ENCODE assay signal across 26 mouse cellular contexts in genomic region chr7:30592772-30593423, GRCm38 (mm10). TPM values are rescaled to one million over a fixed set of nuclear protein-coding genes. Genes with fewer than 3 reads are reported as not detected.
DNase-seq lines count a peak whose midpoint lies in the region; ATAC-seq lines count a peak whose summit lies in the region.
"Had no signal": no experiment of that assay in that cellular context is flagged by ENCODE, and none has a peak within 500 bp of the region (broad histone marks: within the 10 kb centered on the region; RNA-seq: fewer than 3 reads in every experiment).

No protein-coding gene starts in this region.

- H3K4me1 ChIP-seq in neural tube, embryonic 13.5 days (replicated peaks): peaks cover 8% of the 10 kb centered on the region

- DNase-seq in adrenal gland, adult 2 months: peak; percentile 60
- no peak for DNase-seq in adrenal gland, postnatal 25 days
- DNase-seq in neural tube, embryonic 10.5 days (ENCODE audit: extremely low spot score, low spot score): no peak
- peak; percentile 81 for DNase-seq in MEL-GATA-1-ER (ENCODE audit: extremely low read depth, low read depth)
- peak; percentile 35 for DNase-seq in splenic B cell, adult 2 months (ENCODE audit: low read depth, low spot score)
- no peak for DNase-seq in right cerebral cortex, postnatal 25 days
- DNase-seq: cerebellum, adult 9-11 months; forebrain, postnatal 0 days; heart, postnatal 10 days; kidney, adult 2 months; kidney, postnatal 36 days; retina, postnatal 1 day; right cerebral cortex, postnatal 4 days; thymus, postnatal 4 days had no signal

- H3K36me3 ChIP-seq in neural tube, embryonic 13.5 days: no peaks in the 10 kb centered on the region
- no peaks in the 10 kb centered on the region for H3K36me3 ChIP-seq in splenic B cell, adult 2 months (ENCODE audit: control insufficient read depth, insufficient read depth, low read length, poor library complexity, severe bottlenecking)
- H3K36me3 ChIP-seq: embryonic facial prominence, embryonic 13.5 days; limb, embryonic 15.5 days; liver, embryonic 15.5 days; midbrain, embryonic 10.5 days had no signal

- 64% methylated on average over 5 of the region's 5 CpGs for WGBS in neural tube, embryonic 13.5 days

- ATAC-seq in neural tube, embryonic 13.5 days (ENCODE audit: low read depth): no peak
- ATAC-seq in erythroid progenitor cell, adult 5-6 weeks (replicated peaks; ENCODE audit: low FRiP score, poor library complexity, severe bottlenecking): no peak
- ATAC-seq: forebrain, postnatal 0 days had no signal

- no peak overlapping the region for H3K27ac ChIP-seq in neural tube, embryonic 13.5 days (replicated peaks)
- H3K27ac ChIP-seq: embryonic facial prominence, embryonic 13.5 days; limb, embryonic 15.5 days; liver, embryonic 15.5 days; macrophage; midbrain, embryonic 10.5 days had no signal

- H3K27me3 ChIP-seq in neural tube, embryonic 13.5 days: no peaks in the 10 kb centered on the region; the same call in 1 of the 2 replicates
- no peaks in the 10 kb centered on the region for H3K27me3 ChIP-seq in splenic B cell, adult 2 months (ENCODE audit: control insufficient read depth, insufficient read depth, low read length, poor library complexity, severe bottlenecking)
- H3K27me3 ChIP-seq: embryonic facial prominence, embryonic 13.5 days had no signal

- no peak overlapping the region for H3K4me3 ChIP-seq in neural tube, embryonic 13.5 days
- H3K4me3 ChIP-seq: embryonic facial prominence, embryonic 13.5 days; limb, embryonic 15.5 days; liver, embryonic 15.5 days; midbrain, embryonic 10.5 days had no signal

- H3K9me3 ChIP-seq in neural tube, embryonic 13.5 days: no peaks in the 10 kb centered on the region
- H3K9me3 ChIP-seq: embryonic facial prominence, embryonic 13.5 days; G1E; limb, embryonic 15.5 days; liver, embryonic 15.5 days; midbrain, embryonic 10.5 days had no signal

- 0 out of 2 replicates have a peak overlapping the region, but pooled peaks have one; percentile 26 for H3K9ac ChIP-seq in neural tube, embryonic 13.5 days
- H3K9ac ChIP-seq: forebrain, postnatal 0 days; limb, embryonic 15.5 days; liver, embryonic 15.5 days had no signal

- H3K4me2 ChIP-seq in neural tube, embryonic 13.5 days: no peak overlapping the region
- H3K4me2 ChIP-seq: embryonic facial prominence, embryonic 13.5 days; heart, embryonic 11.5 days; limb, embryonic 15.5 days; liver, embryonic 15.5 days had no signal

RNA-seq across cellular contexts. Expression of gene Kmt2b, which starts 4.4 kb away (rescaled TPM):
- total RNA-seq in adrenal gland, adult 2 months (2021): 10 to 100 TPM; 28.5 to 41.4 TPM
- 50.2 and 50.4 TPM in 2 replicates for polyA plus RNA-seq in adrenal gland, adult 2 months (2012; rRNA removed)
- total RNA-seq in adrenal gland, postnatal 25 days (2021): 60.7 and 73.7 TPM in 2 replicates
- polyA plus RNA-seq in neural tube, embryonic 13.5 days (2015; fragmentation: Nextera tagmentation; extraction: Ambion mirVana): 9.0 and 9.9 TPM in 2 replicates
- 155 and 163 TPM in 2 replicates for total RNA-seq in erythroid progenitor cell, adult 5-6 weeks (2015; ENCODE audit: low replicate concordance)
- 47.9 and 48.0 TPM in 2 replicates for total RNA-seq in erythroid progenitor cell, adult 5-6 weeks (2017; ENCODE audit: low replicate concordance)

RNA-seq across cellular contexts. Expression of gene Zbtb32, which starts 5.8 kb away (rescaled TPM):
- under 1 TPM in 1 of 2 experiments, not detected in 1; 0.46 TPM for total RNA-seq in adrenal gland, adult 2 months (2021)
- polyA plus RNA-seq in adrenal gland, adult 2 months (2012; rRNA removed): 0.44 and 0.45 TPM in 2 replicates
- total RNA-seq in adrenal gland, postnatal 25 days (2021): 0.33 and 0.71 TPM in 2 replicates
- 0.36 and 0.50 TPM in 2 replicates for polyA plus RNA-seq in neural tube, embryonic 13.5 days (2015; fragmentation: Nextera tagmentation; extraction: Ambion mirVana)
- not detected in 2 replicates for total RNA-seq in erythroid progenitor cell, adult 5-6 weeks (2015; ENCODE audit: low replicate concordance)
- total RNA-seq in erythroid progenitor cell, adult 5-6 weeks (2017; ENCODE audit: low replicate concordance): 0.39 TPM in 1 of 2 replicates, not detected in the other
- total RNA-seq: forebrain, postnatal 0 days; heart, postnatal 10 days; left cerebral cortex, adult 18-20 months; left cerebral cortex, postnatal 36 days had no signal

RNA-seq across cellular contexts. Expression of gene Upk1a, which starts 19.7 kb away (rescaled TPM):
- under 1 TPM in 1 of 2 experiments, not detected in 1; 0.21 TPM for total RNA-seq in adrenal gland, adult 2 months (2021)
- polyA plus RNA-seq in adrenal gland, adult 2 months (2012; rRNA removed): 1.3 and 1.5 TPM in 2 replicates
- 0.36 TPM in 1 of 2 replicates, not detected in the other for total RNA-seq in adrenal gland, postnatal 25 days (2021)
- polyA plus RNA-seq in neural tube, embryonic 13.5 days (2015; fragmentation: Nextera tagmentation; extraction: Ambion mirVana): 0.49 and 0.62 TPM in 2 replicates
- total RNA-seq in erythroid progenitor cell, adult 5-6 weeks (2015; ENCODE audit: low replicate concordance): not detected in 2 replicates
- total RNA-seq in erythroid progenitor cell, adult 5-6 weeks (2017; ENCODE audit: low replicate concordance): 2.7 TPM in 1 of 2 replicates, not detected in the other
- total RNA-seq: neutrophil, adult 5-6 weeks had no signal

RNA-seq across cellular contexts. Expression of gene Igflr1, which starts 27.7 kb away (rescaled TPM):
- total RNA-seq in adrenal gland, adult 2 months (2021): 1 to 10 TPM; 3.0 to 3.8 TPM
- polyA plus RNA-seq in adrenal gland, adult 2 months (2012; rRNA removed): 6.9 and 10.1 TPM in 2 replicates
- total RNA-seq in adrenal gland, postnatal 25 days (2021): 4.4 and 6.7 TPM in 2 replicates
- polyA plus RNA-seq in neural tube, embryonic 13.5 days (2015; fragmentation: Nextera tagmentation; extraction: Ambion mirVana): 4.8 and 6.0 TPM in 2 replicates
- total RNA-seq in erythroid progenitor cell, adult 5-6 weeks (2015; ENCODE audit: low replicate concordance): 5.4 and 24.7 TPM in 2 replicates
- 3.3 TPM in 1 of 2 replicates, not detected in the other for total RNA-seq in erythroid progenitor cell, adult 5-6 weeks (2017; ENCODE audit: low replicate concordance)
- total RNA-seq: forebrain, postnatal 0 days; G1E; neutrophil, adult 5-6 weeks had no signal
- polyA plus RNA-seq: macrophage had no signal

RNA-seq across cellular contexts. Expression of gene Psenen, which starts 29.5 kb away (rescaled TPM):
- 100 to 1,000 TPM; 185 to 190 TPM for total RNA-seq in adrenal gland, adult 2 months (2021)
- 88.6 and 123 TPM in 2 replicates for polyA plus RNA-seq in adrenal gland, adult 2 months (2012; rRNA removed)
- total RNA-seq in adrenal gland, postnatal 25 days (2021): 148 and 160 TPM in 2 replicates
- polyA plus RNA-seq in neural tube, embryonic 13.5 days (2015; fragmentation: Nextera tagmentation; extraction: Ambion mirVana): 126 and 147 TPM in 2 replicates
- total RNA-seq in erythroid progenitor cell, adult 5-6 weeks (2015; ENCODE audit: low replicate concordance): 67.4 and 73.8 TPM in 2 replicates
- 32.9 and 98.7 TPM in 2 replicates for total RNA-seq in erythroid progenitor cell, adult 5-6 weeks (2017; ENCODE audit: low replicate concordance)

Comparison
In these comparisons a context has a peak if more than half of its experiments do, and no peak if none do; other contexts are left out.
1. DNase-seq: peak in adrenal gland, adult 2 months (single experiment), MEL-GATA-1-ER (single experiment) and splenic B cell, adult 2 months (single experiment); none in adrenal gland, postnatal 25 days (single experiment), neural tube, embryonic 10.5 days (single experiment) and right cerebral cortex, postnatal 25 days (single experiment).